Mouse (Mus musculus) heart, adult 2 months (tissue): ENCODE results near the gene Rrm1. TPM values are rescaled to one million over a fixed set of nuclear protein-coding genes. Genes with fewer than 3 reads are reported as not detected.

Source experiments
- DNase-seq, 2 experiments: peaks; one replicate each; pipeline ENCODE4 v3.0.0; 2021
- H3K27ac ChIP-seq: fragments of 200-600 bp; 2 replicates; pipeline ENCODE4 v1.8.1; 2022
- H3K27me3 ChIP-seq: fragments of 200-500 bp; 2 replicates; pipeline ENCODE4 v1.6.1; 2012; ENCODE audit warnings: mild to moderate bottlenecking, low read length, inconsistent platforms, mixed read lengths; ENCODE audit not compliant: control insufficient read depth, insufficient read depth
- H3K36me3 ChIP-seq: fragments of 200-500 bp; 2 replicates; pipeline ENCODE4 v1.6.1; 2012; ENCODE audit warnings: low read length, inconsistent platforms; ENCODE audit not compliant: control insufficient read depth, insufficient read depth
- H3K4me1 ChIP-seq: fragments of 200-500 bp; 2 replicates; pipeline ENCODE4 v1.6.1; 2011; ENCODE audit warnings: low read length; ENCODE audit not compliant: control insufficient read depth, insufficient read depth
- H3K4me3 ChIP-seq: fragments of 200-600 bp; 2 replicates; pipeline ENCODE4 v1.8.1; 2022
- H3K79me2 ChIP-seq: fragments of 200-500 bp; replicated peaks from 2 replicates; pipeline ENCODE4 v1.6.1; 2012; ENCODE audit warnings: mild to moderate bottlenecking, inconsistent platforms, low read length, moderate library complexity, mixed read lengths; ENCODE audit not compliant: control insufficient read depth, insufficient read depth
- H3K9ac ChIP-seq: fragments of 200-500 bp; 2 replicates; pipeline ENCODE4 v1.6.1; 2012; ENCODE audit warnings: low read depth, mild to moderate bottlenecking, control low read depth, inconsistent platforms, low read length, mixed read lengths
- CTCF ChIP-seq: fragments of 200-600 bp; IDR thresholded peaks from 2 replicates; pipeline ENCODE4 v1.8.1; 2022; ENCODE audit warnings: antibody characterized with exemption, mild to moderate bottlenecking, moderate library complexity
- EP300 ChIP-seq: fragments of 200-500 bp; IDR thresholded peaks from 2 replicates; pipeline ENCODE4 v1.6.1; 2011; ENCODE audit warnings: low read depth, low read length, control low read depth; ENCODE audit not compliant: insufficient read depth
- POLR2A ChIP-seq: fragments of 200-500 bp; IDR thresholded peaks from 2 replicates; pipeline ENCODE4 v1.6.1; 2011; ENCODE audit warnings: mild to moderate bottlenecking, low read depth, low read length, control low read depth; ENCODE audit not compliant: insufficient read depth
- WGBS: fragments of 180-500 bp; shearing (Covaris S2); methylation state at CpG from one replicate; pipeline ENCODE4 v1.1.7; 2018; 5-methylcytosine and 5-hydroxymethylcytosine counted together
- intact Hi-C: fragments of 180-260 bp; cut with DNase I; formaldehyde crosslinking; loops from one replicate; pipeline ENCODE4 v1.15.1; 2025
- polyA plus RNA-seq: library from polyadenylated mRNA; depleted of rRNA; stranded (reverse); fragments of >200 nt; gene quantifications from 2 replicates; pipeline ENCODE4 v1.2.3, GENCODE M21; 2012
- total RNA-seq, 2 experiments: library from RNA; stranded (reverse); gene quantifications; 2 replicates each; pipeline ENCODE4 v1.2.3; 2021

The Rrm1 gene
- total and polyA plus RNA-seq, 3 experiments = 4.4 to 9.9 (median 9.6) TPM

DNA sequence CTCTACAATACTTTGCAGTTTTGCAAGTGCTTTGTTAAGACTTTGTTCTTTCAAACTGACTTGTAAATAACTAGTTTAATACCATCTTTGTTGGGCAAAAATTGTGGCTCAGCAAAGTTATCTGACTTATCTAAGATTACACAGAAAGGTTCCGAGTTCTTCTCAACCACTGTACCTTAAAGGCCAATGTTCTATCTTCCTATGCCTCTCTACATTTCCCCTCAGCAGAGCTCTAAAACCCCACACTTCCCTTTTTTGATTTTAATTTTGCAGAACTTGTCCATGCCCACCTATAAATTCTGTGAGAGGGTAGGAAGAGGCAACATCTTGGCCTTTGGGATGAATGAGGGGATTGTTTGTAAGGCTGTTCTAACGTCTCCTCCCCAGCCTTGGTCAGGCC is 7.2 kb upstream of the Rrm1 start:
- H3K4me1 ChIP-seq = no peaks in the 10 kb centered on the region
- TF ChIP-seq POLR2A = no peak
- TF ChIP-seq EP300 = no peak
- TF ChIP-seq CTCF = no peak
- no peak overlapping the region for H3K27ac ChIP-seq
- H3K9ac ChIP-seq = no peak overlapping the region
- H3K36me3 ChIP-seq = no peaks in the 10 kb centered on the region
- DNase-seq = no peak
- H3K27me3 ChIP-seq = no peaks in the 10 kb centered on the region
- H3K4me3 ChIP-seq = no peak overlapping the region
- no peaks in the 10 kb centered on the region for H3K79me2 ChIP-seq
- WGBS = 81% methylated on average over 2 of the region's 2 CpGs
- intact Hi-C loops = no loop called here

DNA sequence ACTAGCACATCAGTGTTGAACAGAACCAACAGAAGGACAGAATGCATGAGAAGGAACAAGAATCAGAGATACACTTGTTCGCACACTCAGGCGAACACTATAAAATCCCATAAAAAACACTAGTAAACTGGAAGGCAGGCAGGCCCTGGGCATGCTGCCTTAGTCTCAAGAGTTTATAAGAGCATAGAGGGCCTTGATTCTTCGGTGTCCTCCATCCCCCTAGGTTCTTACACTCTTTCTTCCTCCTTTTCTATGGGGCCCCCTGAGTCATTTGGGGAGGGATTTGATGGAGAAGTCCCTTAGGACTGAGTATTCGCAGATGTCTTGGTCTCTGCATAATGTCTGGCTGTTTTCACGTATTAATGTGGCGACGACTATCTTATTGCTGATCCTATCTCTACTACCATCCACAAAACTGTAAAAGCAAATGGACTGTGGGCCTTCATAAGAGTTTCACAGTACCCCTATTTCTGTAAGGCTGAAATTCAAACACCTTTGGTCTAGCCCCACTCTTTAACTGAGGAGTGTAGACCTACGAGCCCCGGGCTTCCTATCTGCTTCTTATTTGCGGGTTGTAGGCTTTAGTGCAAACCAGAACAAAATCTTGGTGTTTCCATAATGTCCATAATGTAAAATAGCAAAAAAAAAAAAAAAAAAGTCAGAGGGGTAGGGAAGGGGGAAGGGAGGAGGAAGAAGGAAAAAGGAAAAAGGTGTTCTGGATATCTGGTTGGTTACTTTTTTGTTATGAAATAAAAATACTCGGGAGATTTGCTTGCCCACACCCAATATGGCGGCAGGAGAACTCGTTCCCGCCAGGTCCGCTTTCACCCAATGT is 456 bp upstream of the Rrm1 start:
- no peaks in the 10 kb centered on the region for H3K27me3 ChIP-seq
- no peaks in the 10 kb centered on the region for H3K36me3 ChIP-seq
- no peak for DNase-seq
- intact Hi-C loops = no loop called here
- H3K9ac ChIP-seq = no peak overlapping the region
- no peak overlapping the region; the same call in 1 of the 2 replicates for H3K27ac ChIP-seq
- H3K79me2 ChIP-seq = no peaks in the 10 kb centered on the region; the same call in 1 of the 2 replicates
- H3K4me1 ChIP-seq = no peaks in the 10 kb centered on the region
- TF ChIP-seq POLR2A = no peak
- TF ChIP-seq CTCF = no peak
- TF ChIP-seq EP300 = no peak
- 50% methylated on average over 15 of the region's 15 CpGs for WGBS
- H3K4me3 ChIP-seq = peak overlapping the region; percentile 76; the same call in 1 of the 2 replicates

DNA sequence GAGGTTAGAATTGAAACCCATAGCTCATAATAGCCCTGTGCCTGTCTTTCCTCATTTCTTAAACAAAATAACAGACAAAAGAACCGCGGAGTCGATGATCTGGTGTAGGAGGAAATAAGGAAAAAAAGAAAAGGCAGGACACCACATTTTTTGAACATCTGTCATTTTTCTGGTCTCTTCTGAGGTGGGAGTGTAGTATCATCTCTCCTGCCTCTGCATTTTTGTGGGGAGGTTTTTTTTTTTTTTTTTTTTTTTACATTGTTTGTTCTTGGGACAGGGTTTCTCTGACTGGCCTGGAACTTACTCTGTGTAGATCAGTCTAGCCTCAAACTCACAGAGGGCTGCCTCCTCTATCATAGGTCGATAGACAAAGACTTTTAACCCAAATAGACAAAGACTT is 937 bp downstream of the Rrm1 start:
- Histone ChIP-seq H3K27me3 (no peaks in the 10 kb centered on the region), H3K4me1 (no peaks in the 10 kb centered on the region), H3K9ac (peak overlapping the region; percentile 64; the same call in 1 of the 2 replicates), H3K79me2 (no peaks in the 10 kb centered on the region; the same call in 1 of the 2 replicates), H3K27ac (no peak overlapping the region; the same call in 1 of the 2 replicates), H3K36me3 (no peaks in the 10 kb centered on the region), H3K4me3 (peak overlapping the region; percentile 76)
- no peak for DNase-seq
- 3% methylated on average over 4 of the region's 4 CpGs for WGBS
- no peak for TF ChIP-seq EP300
- TF ChIP-seq CTCF = no peak
- no peak for TF ChIP-seq POLR2A
- intact Hi-C loops = no loop called here

DNA sequence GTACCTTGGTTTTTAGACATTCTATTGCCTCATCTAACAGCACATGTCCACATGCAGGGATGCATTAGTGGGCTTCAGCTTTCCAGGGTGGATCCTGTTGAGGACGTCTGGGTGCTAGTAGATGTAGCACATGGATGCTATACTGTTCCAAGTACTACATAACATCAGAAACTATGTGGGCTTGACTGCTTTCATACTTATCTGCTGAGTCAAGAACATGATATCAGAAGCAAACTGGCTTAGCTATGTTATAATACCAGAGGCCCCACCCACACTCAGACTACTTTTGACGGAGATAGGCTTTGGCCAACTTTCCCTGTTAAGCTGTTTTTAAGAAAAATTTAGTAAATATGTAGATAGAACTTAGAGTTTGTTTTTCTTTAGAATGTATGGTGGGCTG is 2.8 kb downstream of the Rrm1 start:
- intact Hi-C loops = no loop called here
- Histone ChIP-seq H3K9ac (no peak overlapping the region), H3K4me3 (no peak overlapping the region), H3K79me2 (no peaks in the 10 kb centered on the region; the same call in 1 of the 2 replicates), H3K36me3 (no peaks in the 10 kb centered on the region), H3K27me3 (no peaks in the 10 kb centered on the region), H3K27ac (no peak overlapping the region), H3K4me1 (no peaks in the 10 kb centered on the region)
- 52% methylated on average over 2 of the region's 2 CpGs for whole genome bisulfite sequencing
- no peak for DNase-seq
- TF ChIP-seq CTCF (no peak), POLR2A (no peak), EP300 (no peak)

DNA sequence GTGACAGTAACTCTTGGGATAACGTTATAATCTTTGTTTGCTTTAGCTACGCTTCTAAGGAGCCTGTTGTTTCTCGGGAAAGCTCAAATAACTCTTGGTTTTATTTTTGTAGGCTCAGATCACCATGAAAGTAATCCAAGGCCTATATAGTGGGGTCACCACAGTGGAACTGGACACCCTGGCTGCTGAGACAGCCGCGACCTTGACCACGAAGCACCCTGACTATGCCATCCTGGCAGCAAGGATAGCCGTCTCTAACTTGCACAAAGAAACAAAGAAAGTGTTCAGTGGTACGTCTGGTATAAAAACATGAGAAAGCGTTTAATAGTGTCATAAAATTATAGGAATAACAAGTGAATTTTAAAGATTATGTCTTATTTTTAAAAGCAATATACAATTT is 4.9 kb downstream of the Rrm1 start:
- Histone ChIP-seq H3K79me2 (no peaks in the 10 kb centered on the region; the same call in 1 of the 2 replicates), H3K4me3 (no peak overlapping the region), H3K4me1 (no peaks in the 10 kb centered on the region), H3K36me3 (no peaks in the 10 kb centered on the region), H3K9ac (no peak overlapping the region), H3K27me3 (no peaks in the 10 kb centered on the region), H3K27ac (no peak overlapping the region)
- no peak for DNase-seq
- no peak for TF ChIP-seq POLR2A
- no peak for TF ChIP-seq CTCF
- TF ChIP-seq EP300 = no peak
- intact Hi-C loops = no loop called here
- 92% methylated on average over 9 of the region's 9 CpGs for WGBS
